Mouse (Mus musculus) sigmoid colon, adult 10 weeks (tissue): ENCODE data around the gene C1qtnf2. TPM values are rescaled to one million over a fixed set of nuclear protein-coding genes. Genes with fewer than 3 reads are reported as not detected.

ENCODE experiments used
- polyA plus RNA-seq: library from polyadenylated mRNA; stranded (reverse); fragments of 350-450 nt; fragmentation: Illumina TruSeq; extraction: RNeasy Lipid Tissue Mini Kit (QIAGEN cat#74804); gene quantifications from one replicate; pipeline ENCODE4 v1.2.3, GENCODE M21; 2014; ENCODE audit warnings: low read depth, low replicate concordance

Gene C1qtnf2
- not detected for polyA plus RNA-seq

DNA sequence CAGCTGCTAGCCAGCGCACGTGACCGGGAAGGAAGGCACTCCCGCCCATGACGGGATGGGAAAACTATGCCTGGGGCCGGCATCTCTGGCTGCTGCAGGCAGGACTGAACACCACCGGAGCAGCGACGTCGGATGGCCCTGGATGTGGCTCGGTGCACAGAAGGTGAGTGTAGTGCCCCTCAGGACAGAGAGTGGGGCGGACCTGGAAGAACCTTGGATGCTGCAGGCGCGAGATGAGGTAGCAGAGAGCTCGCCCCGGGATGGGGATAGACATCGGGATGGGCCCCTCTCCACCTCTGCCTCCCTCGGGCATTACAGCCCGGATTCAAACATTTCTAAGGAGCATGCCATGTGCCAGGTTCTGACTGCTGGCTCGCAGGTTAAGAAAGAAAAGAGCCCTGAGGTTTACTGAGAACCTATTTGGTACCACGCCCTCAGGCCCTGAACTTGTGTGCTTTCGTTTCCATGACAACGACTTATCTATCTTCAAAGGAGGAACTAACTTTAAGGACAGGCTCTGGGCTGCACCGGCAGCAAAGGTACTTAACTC, at the start of gene C1qtnf2:
TSS of gene C1qtnf2 (plus strand) at position 52 of the 550 bp plus-strand sequence.

DNA sequence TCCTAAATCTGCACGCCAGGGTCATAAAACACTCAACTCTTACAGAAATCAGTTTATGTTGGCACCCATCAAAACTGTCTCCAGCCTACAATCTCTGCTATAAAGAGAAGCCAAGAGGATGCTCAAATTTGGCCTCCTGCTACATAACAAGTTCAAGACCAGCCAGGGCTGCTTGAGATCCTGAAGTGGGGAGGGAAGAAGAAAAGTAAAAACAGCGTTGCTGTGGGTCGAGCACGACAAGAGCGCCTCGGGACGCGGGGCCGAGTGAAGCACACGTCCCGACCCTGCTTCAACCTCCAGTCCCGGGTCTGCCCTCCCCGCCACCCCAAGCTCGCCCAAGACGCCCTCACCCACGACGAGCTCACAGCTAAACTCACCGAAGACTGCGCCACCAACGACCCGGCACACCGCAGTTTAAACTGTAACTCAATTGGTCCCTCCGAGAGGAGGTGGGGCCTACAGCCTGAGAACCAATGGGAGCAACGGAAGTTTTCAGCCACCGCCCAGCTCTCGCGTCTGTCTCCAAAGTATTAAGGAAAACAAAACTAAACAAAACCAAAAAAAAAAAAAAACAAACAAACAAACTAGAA, 48.2 kb upstream of the C1qtnf2 start, which contains the start of gene Pttg1:
TSS of gene Pttg1 (minus strand) at position 428 of the 590 bp plus-strand sequence.

DNA sequence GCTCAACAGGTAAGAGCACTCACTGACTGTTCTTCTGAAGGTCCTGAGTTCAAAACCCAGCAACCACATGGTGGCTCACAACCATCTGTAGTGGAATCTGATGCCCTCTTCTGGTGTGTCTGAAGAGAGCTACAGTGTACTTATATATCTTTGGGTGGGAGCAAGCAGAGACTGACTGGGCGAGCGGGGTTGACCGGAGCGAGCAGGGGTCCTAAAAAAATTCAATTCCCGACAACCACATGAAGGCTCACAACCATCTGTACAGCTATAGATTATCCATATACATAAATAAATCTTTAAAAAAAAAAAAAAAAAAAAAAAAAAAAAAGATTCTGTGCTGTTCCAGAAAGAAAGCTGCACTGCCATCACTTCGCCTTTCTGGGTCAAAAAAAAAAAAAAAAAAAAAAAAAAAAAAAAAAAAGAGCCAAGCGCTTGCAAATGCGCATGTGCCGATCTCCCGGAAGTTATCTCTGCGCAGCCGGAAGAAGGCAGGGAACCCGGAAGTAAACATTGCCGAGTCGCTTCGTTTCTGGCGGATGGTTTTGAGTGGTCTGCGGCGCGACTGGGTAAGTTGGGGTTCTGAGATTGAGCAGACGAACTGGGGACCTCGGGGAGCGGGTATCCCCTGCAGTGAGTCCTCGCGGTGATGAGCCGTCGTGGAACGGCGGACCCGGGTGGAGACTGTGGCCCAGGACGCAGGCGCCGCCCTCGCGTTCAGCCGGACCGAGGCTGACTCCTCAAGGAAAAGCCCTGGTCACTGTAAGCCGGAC, 40.6 kb upstream of the C1qtnf2 start, which contains the start of gene Slu7:
TSS of gene Slu7 (plus strand) at position 491 of the 770 bp plus-strand sequence.

DNA sequence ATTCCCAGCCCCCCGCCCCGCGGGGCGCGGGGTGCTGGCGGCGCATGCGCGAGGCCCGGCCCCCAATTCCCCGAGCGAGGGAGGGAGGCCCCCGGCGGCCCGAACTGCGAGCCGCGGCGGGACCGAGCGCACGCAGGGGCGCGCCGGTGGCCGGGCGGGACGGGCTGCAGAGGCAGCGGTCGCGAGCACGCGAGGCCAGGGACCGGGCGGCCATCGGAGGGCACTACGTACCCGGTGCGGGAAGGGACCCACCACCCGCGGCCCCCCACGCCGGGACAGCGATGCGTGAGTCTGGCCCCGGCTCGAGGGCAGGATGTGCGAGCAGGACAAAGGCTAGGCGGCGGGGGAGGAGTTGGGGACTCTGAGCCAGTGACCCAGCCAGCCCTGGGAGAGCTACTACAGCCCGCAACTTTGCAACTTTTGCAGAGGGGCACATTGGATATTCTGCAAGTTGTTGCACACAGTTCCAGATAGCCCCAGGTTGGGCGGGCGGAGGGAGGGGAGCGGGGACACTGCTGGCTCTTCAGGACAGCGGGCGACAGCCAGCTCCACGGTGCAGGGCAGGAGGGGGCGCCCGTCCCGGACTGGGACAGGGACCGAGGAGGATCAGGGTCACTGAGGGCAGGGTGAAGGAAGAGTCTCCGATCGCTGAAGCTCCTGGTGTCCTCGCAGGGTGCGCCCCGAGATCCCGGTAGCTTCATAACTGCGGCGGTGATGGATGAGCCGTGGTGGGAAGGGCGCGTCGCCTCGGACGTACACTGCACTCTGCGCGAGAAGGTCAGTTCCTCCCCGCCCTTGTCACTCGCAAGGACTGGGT, 54.8 kb downstream of the C1qtnf2 start, which contains the start of gene Ccnjl:
TSS of gene Ccnjl (plus strand) at position 102 of the 817 bp plus-strand sequence.

Other genes with a start within 250 kb of the C1qtnf2 start
- 41.1 TPM for gene Pttg1, start 48.0 kb upstream of the C1qtnf2 start, polyA plus RNA-seq
- gene Slu7, start 40.5 kb upstream of the C1qtnf2 start, polyA plus RNA-seq: 119 TPM
- 2.2 TPM for gene Ccnjl, start 54.5 kb downstream of the C1qtnf2 start, polyA plus RNA-seq
- gene 4933415A04Rik, start 112.8 kb downstream of the C1qtnf2 start, polyA plus RNA-seq: 0.28 TPM
- gene Fabp6, start 127.3 kb downstream of the C1qtnf2 start, polyA plus RNA-seq: 1.8 TPM
- 67.2 TPM for gene Pwwp2a, start 207.7 kb downstream of the C1qtnf2 start, polyA plus RNA-seq